Mouse (Mus musculus): ENCODE measurements around the gene Dgcr6.

DNA sequence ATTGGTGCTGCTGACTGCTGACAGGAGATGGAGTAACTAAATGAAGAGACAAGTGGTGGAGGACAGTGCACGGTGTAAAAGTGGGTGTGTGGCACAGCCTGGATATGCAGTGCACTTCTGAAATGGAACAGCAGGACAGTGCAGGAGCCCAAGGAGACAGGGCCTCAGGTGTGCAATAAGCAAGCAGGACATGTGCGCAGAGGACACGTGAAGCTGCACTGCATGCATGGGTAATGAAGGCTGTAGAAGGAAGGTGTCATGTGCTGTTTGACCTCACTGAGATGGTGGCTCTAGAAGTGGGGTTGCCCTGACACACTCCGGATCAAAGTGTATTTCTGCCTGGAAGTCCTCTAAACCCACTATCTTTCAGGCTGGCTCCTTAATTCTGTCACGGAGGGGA is 22.0 kb downstream of the Dgcr6 start:
- TF ChIP-seq CTCF (IDR thresholded peaks at IDR 0.05) (no peak), EP300 (IDR thresholded peaks at IDR 0.05) (no peak)
